Mouse (Mus musculus): ENCODE results near the gene Plcg2.

The Plcg2 gene

GRCm38 (mm10) chr8:117626040-117626838, 128.1 kb downstream of the Plcg2 start:
- in situ Hi-C loops (cut with MboI; ENCODE audit: low sequenced_read_pairs): no loop called here

GRCm38 (mm10) chr8:117627096-117627495, 129.0 kb downstream of the Plcg2 start:
- in situ Hi-C loops (cut with MboI; ENCODE audit: low sequenced_read_pairs): no loop called here

GRCm38 (mm10) chr8:117632532-117632931, 134.4 kb downstream of the Plcg2 start:
- in situ Hi-C loops (cut with MboI; ENCODE audit: low sequenced_read_pairs): no loop called here

DNA sequence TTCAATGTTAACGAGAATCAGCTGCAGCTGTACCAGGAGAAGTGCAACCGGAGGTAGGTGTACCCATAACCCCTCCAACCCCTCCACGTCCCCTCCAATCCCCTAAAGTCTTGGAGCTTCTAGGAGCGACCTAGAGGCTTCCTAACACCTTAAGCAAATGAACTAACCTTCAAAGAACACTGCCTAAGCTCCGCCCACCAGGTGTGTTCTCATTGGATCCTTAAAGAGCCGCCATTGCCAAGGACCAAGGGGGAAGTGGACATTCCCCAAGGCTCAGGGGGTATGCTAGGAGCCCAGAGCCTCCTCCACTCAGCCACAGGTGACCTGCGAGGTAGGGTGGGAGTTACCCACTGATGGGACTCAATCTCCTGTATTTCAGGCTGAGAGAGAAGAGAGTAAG, 136.3 kb downstream of the Plcg2 start:
- in situ Hi-C loops (cut with MboI; ENCODE audit: low sequenced_read_pairs): no loop called here

GRCm38 (mm10) chr8:117637462-117637861, 139.4 kb downstream of the Plcg2 start:
- in situ Hi-C loops (cut with MboI; ENCODE audit: low sequenced_read_pairs): no loop called here

- in situ Hi-C loops (cut with MboI; ENCODE audit: low sequenced_read_pairs): no loop called here
Measured at GRCm38 (mm10) chr8:117639631-117640030, 141.5 kb downstream of the Plcg2 start.

- in situ Hi-C loops (cut with MboI; ENCODE audit: low sequenced_read_pairs): no loop called here
Measured at GRCm38 (mm10) chr8:117645486-117645885, 147.4 kb downstream of the Plcg2 start.

GRCm38 (mm10) chr8:117646020-117646419, 147.9 kb downstream of the Plcg2 start:
- in situ Hi-C loops (cut with MboI; ENCODE audit: low sequenced_read_pairs): no loop called here

DNA sequence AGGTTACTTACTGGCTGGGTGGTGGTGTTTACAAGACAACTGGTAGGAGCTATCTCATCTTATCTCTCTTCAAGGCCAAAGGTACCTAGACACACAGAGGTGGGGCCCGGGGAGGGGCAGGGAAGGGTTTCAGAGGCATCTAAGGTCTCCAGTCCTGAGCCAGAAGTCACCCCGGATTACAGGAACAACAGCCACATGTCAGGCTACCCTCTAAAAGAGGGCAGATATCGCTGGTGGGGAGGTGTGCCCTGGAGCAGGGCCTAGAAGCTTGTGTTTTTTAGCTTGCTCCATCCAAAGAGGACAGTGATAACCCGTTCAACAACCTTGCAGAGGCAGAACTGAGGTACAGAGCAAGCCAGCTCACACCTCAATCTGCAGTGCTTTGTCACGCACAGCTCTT, 148.3 kb downstream of the Plcg2 start:
- in situ Hi-C loops (cut with MboI; ENCODE audit: low sequenced_read_pairs): no loop called here

GRCm38 (mm10) chr8:117652318-117652717, 154.2 kb downstream of the Plcg2 start:
- in situ Hi-C loops (cut with MboI; ENCODE audit: low sequenced_read_pairs): no loop called here

- in situ Hi-C loops (cut with MboI; ENCODE audit: low sequenced_read_pairs): no loop called here
Measured at GRCm38 (mm10) chr8:117658990-117659389, 160.9 kb downstream of the Plcg2 start.

GRCm38 (mm10) chr8:117660358-117661031, 162.4 kb downstream of the Plcg2 start:
- in situ Hi-C loops (cut with MboI; ENCODE audit: low sequenced_read_pairs): no loop called here

DNA sequence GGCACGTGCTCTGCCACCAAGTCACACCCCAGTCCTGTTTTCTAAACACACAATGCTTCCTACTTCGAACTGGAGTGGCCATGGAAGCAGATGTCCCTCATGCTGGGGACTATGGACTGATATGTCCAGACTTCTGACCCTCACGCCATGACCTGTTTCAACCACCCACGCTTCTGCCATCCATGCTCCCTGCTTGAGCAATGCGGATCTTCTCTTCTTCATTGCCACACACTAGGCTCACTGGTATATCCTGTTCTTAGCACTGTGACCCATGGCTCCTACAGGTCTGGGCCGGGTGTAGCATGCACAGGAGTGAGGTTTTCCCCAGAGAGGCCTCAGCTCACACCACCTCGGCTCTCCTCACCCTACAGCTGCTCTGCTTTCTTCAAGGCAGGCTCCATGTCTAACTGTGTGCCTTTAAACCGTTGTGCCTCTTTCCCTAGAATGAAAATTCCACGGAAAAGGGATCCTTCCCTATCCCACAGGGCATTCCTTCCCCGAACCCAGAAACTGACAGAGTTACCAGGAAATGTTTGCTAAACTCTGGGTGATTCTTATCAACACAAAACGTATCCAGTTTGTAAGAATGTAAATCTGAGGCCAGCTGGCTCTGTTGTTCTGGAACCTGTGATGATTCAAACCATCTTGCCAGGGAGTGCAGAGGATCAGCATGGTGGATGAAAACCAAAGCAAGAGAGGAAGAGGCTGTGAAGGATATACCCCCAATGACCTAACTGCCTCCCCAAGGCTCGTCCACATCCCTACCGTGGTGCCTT, 169.4 kb downstream of the Plcg2 start:
- in situ Hi-C loops (cut with MboI; ENCODE audit: low sequenced_read_pairs): no loop called here

- in situ Hi-C loops (cut with MboI; ENCODE audit: low sequenced_read_pairs): no loop called here
Measured at GRCm38 (mm10) chr8:117670461-117670860, 172.4 kb downstream of the Plcg2 start.

- in situ Hi-C loops (cut with MboI; ENCODE audit: low sequenced_read_pairs): no loop called here
Measured at GRCm38 (mm10) chr8:117672558-117672957, 174.5 kb downstream of the Plcg2 start.

- in situ Hi-C loops (cut with MboI; ENCODE audit: low sequenced_read_pairs): no loop called here
Measured at GRCm38 (mm10) chr8:117673430-117673830, 175.3 kb downstream of the Plcg2 start, which contains the start of gene Sdr42e1. TSS of gene Sdr42e1 (minus strand) at chr8:117673689.

DNA sequence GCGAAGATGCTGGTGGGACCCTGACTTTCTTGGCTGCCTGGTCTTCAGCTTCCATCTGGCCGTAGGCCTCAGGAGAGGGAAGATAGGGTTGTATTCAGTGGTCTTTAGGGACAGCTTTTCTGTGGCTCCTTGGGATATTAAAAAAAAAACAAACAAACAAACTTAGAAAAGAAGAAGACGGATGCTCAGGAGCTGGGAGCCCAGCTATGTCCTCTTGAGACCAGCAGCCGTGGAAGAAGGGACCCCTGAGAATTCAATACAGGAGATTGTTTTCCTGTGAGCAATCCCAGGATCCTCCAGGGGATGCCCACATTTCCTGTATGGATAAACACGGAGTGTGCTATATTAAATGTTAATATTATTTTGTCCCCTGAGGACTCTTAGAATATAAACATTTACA, 177.1 kb downstream of the Plcg2 start:
- in situ Hi-C loops (cut with MboI; ENCODE audit: low sequenced_read_pairs): no loop called here

DNA sequence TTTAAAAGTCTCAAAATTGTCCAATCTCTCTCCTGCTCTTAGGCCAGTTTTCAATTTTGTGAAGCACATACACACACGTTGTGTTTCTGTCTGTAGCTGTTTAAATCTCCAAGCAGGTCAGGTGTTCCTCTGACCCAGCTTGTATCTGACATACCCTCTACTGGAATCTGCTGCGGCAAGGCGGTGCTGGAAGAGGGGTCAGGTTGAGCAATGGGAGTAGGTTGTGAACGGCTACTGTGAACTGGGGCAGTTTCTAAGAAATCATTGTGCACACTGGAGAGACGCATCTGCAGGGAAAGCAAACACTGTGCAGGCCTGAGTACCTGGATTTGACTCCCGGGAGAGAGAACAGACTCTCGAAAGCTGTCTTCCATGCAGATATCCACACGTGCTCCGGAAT, 178.4 kb downstream of the Plcg2 start:
- in situ Hi-C loops (cut with MboI; ENCODE audit: low sequenced_read_pairs): no loop called here

- in situ Hi-C loops (cut with MboI; ENCODE audit: low sequenced_read_pairs): no loop called here
Measured at GRCm38 (mm10) chr8:117677011-117677410, 178.9 kb downstream of the Plcg2 start.

- in situ Hi-C loops (cut with MboI; ENCODE audit: low sequenced_read_pairs): no loop called here
Measured at GRCm38 (mm10) chr8:117678650-117679049, 180.6 kb downstream of the Plcg2 start.

DNA sequence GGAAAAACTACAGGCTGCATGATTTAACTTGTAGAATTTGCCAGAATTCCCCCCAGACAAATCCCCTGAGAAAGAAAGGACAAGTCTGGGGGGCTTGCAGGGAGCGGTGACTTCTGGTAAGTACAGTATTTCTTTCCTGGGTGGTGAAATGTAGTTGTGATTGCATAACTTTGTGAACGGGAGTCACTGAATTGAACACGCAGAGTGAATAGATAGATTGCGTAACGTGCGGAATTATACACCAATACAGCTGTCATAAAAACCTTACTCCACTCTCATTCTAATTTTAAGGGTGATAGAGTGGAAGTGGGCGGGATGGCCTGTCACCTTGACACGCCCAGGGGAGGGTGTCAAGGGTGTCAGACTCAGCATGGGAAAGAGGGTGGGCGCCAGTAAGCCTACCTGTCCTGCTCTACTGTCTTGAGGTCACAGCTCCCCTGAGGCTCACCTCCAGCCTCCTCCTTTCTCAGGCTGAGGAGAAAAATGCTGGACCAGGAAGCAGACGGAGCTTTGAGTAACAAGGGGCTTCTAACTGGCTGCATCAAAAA, 185.9 kb downstream of the Plcg2 start:
- in situ Hi-C loops (cut with MboI; ENCODE audit: low sequenced_read_pairs): no loop called here

Data from CH12F3 (cell line).